Mouse (Mus musculus) layer of hippocampus, adult 9-11 months (tissue): ENCODE measurements around the gene Cyp4x1.

Experiments used
- DNase-seq: peaks from one replicate; pipeline ENCODE4 v3.0.0; 2022

Gene Cyp4x1

GRCm38 (mm10) chr4:115056371-115056920 is 77.6 kb downstream of the Cyp4x1 start, which contains the start of gene Tal1:
TSS of gene Tal1 (plus strand) at chr4:115056426.
- DNase-seq, result no peak
